Mouse (Mus musculus) gastrocnemius, postnatal 36 days (tissue): Measurements from ENCODE around the gene Nipa2. TPM values are rescaled to one million over a fixed set of nuclear protein-coding genes. Genes with fewer than 3 reads are reported as not detected.
"Not testable (repeated sequence)": the region's sequence is repeated elsewhere in the genome, so short reads cannot be mapped to it uniquely, and the experiment has no call there.

Source experiments
- DNase-seq, 2 experiments: peaks; one replicate each; pipeline ENCODE4 v3.0.0; 2022
- intact Hi-C: fragments of 180-260 bp; cut with DNase I; formaldehyde crosslinking; loops from one replicate; pipeline ENCODE4 v1.15.1; 2025
- total RNA-seq, 2 experiments: library from RNA; stranded (reverse); gene quantifications; 2 replicates each; pipeline ENCODE4 v1.2.3; 2021

The Nipa2 gene
- total RNA-seq, 2 experiments from 2014 or later: 31.2 to 32.2 TPM

- no peak for DNase-seq
- intact Hi-C loops: no loop called here
Measured at GRCm38 (mm10) chr7:55957178-55957577, 5.1 kb downstream of the Nipa2 start.

DNA sequence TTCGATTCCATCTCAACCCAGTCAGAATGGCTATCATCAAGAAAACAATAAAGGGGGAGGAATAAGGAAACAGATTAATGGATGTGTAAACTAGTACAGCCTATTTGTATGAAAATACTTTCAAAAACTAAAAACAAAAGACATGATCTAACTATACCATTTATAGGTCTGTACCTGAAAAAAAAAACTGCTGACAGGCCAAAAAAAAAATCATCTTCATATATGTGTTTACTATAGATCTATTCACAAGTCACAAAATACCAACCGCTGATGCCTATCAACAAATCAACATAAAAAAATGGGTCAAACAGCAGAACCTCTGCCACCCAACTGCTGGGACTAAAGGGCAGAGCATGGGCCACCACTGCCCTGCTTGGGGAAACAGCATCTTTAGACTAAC, 6.2 kb downstream of the Nipa2 start:
- intact Hi-C loops: no loop called here
- no peak for DNase-seq

GRCm38 (mm10) chr7:55938341-55938740, 23.9 kb downstream of the Nipa2 start:
- DNase-seq: no peak
- intact Hi-C loops: loop anchor here (10.0 kb wide), 1 partner anchor 276 kb away; no protein-coding TSS in a partner anchor

GRCm38 (mm10) chr7:55935025-55935424, 27.3 kb downstream of the Nipa2 start:
- no peak for DNase-seq
- intact Hi-C loops: loop anchor here (10.0 kb wide), 1 partner anchor 280 kb away; no protein-coding TSS in a partner anchor

GRCm38 (mm10) chr7:55928649-55929048, 33.6 kb downstream of the Nipa2 start:
- intact Hi-C loops: no loop called here

DNA sequence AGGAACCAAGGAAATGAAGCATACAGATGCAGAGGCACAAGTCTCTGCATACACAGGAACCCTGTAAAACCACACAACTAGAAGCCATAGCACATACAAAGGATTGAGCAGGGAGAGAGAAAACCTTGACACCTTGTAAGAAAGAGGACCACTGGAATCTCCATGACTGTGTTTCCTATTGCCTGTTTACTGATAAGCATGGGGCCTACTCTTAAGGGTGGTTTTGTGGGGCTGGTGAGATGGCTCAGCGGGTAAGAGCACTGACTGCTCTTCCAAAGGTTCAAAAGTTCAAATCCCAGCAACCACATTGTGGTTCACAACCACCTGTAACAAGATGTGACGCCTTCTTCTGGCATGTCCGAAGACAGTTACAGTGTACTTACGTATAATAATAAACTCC, 35.0 kb downstream of the Nipa2 start:
- no peak for DNase-seq
- intact Hi-C loops: no loop called here

More at GRCm38 (mm10) chr7:55928649-55929048, 33.6 kb downstream of the Nipa2 start:
- DNase-seq: no peak

DNA sequence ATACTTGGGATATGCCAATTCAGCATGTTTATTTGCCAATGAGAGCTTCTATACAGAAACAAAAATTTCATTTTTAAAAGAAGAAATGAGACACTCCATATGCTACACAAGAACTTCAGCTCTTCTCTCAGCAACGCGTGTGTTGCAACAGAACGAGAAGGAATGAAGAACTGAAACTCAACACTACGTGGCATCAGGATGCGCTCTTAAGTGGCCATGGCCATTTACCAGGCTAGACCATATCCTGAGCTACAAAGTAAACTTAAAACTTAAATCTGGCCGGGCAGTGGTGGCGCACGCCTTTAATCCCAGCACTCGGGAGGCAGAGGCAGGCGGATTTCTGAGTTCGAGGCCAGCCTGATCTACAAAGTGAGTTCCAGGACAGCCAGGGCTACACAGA, 43.9 kb downstream of the Nipa2 start:
- DNase-seq, intact Hi-C loops: not testable (repeated sequence)

GRCm38 (mm10) chr7:55912118-55912517, 50.2 kb downstream of the Nipa2 start:
- intact Hi-C loops: no loop called here
- no peak for DNase-seq

- no peak for DNase-seq
- intact Hi-C loops: no loop called here
Measured at GRCm38 (mm10) chr7:55911371-55911770, 50.9 kb downstream of the Nipa2 start.

DNA sequence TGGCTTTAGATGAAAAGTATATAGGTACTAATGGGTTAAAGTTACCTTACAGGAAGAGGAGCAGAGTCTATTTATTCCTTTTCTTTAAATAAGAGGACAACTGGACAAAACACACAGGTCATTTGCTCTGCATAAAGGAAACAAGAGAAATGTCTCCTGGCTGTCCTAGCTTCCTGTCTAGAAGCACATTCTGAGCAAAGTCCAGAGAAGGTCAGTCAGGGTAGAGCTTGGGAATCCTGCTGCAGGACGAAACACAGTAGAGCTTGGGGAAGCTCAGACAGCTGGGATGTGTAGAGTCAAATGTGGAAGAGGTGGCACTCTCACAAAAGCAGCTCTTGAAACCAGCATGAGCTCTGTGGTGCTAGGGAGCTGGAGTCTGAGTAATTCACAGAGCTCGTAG, 51.9 kb downstream of the Nipa2 start:
- intact Hi-C loops: no loop called here
- no peak for DNase-seq

GRCm38 (mm10) chr7:55909519-55909918, 52.8 kb downstream of the Nipa2 start:
- intact Hi-C loops: loop anchor here (10.0 kb wide), 1 partner anchor 105 kb away; no protein-coding TSS in a partner anchor
- DNase-seq: no peak

- no peak for DNase-seq
- intact Hi-C loops: loop anchor here (10.0 kb wide), 1 partner anchor 101 kb away; no protein-coding TSS in a partner anchor
Measured at GRCm38 (mm10) chr7:55905449-55905848, 56.8 kb downstream of the Nipa2 start.

DNA sequence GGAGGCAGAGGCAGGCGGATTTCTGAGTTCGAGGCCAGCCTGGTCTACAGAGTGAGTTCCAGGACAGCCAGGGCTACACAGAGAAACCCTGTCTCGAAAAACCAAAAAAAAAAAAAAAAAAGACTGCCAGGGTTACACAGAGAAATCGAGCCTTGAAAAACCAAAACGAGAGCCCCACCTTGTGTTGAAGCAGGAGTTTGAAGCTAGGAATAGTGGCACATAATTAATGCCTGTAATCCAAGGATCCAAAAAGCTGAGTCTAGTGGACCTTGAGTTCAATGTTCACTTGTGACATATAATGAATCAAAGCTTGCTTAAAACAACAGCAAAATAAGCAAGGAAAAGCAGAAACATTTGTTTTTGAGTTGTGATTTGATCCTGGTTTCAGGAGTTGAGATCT, 58.5 kb downstream of the Nipa2 start:
- intact Hi-C loops: loop anchor here (10.0 kb wide), 1 partner anchor 99 kb away; no protein-coding TSS in a partner anchor
- DNase-seq: no peak

DNA sequence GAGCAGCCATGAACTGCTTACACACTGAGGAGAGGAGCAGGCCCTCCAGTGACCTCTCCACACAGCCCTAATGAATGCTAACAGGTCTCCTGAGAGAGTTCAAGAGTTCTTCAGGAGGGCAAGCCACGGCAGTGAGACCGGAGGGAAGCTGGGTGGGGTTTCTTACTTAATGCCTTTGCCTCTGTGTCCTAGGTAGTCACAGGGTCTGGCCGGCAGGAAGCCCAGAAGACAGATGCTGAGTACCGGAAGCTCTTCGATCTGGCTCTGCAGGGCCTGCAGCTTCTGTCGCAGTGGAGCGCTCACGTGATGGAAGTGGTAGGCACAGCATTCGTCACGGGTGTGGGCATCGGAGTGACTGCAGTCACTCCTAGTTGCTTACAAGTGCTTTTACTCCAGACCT, 70.5 kb downstream of the Nipa2 start:
- no peak for DNase-seq
- intact Hi-C loops: no loop called here

DNA sequence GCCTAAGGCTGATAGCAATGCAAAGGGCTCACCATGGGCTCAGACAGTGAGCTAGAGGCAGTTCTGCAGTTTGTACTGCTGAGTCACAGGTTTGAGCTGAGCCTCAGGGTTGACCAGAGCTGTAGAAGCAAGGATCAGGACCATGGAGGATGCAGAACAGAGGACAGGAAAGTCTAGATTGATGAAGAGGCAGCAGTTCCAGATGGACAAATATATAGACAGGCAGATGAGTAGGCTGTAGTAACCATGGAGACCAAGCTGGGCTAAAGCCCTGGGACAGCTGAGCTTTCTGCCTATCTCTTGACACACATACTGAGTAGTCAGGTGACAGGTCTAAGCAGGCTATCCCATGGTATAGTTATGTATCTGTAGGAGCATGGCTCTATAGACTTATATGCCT, 71.5 kb downstream of the Nipa2 start:
- no peak for DNase-seq
- intact Hi-C loops: no loop called here

DNA sequence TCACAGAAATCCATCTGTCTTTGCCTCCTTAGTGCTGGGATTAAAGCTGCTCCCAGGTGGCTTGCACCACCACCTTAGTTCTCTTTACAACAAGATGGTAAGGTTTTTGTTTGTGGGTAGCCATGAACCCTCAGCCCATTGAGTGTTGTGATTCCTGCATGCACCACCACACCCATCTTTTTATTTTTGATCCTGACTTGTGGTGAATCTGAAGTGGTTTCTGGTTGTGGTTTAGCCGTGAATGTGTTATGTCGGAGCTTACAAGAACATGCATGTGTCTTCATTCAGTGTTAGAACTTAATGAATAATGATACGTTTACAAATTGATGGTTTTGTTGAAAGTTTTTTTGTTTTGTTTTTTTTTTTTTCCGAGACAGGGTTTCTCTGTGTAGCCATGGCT, 72.3 kb downstream of the Nipa2 start:
- DNase-seq: no peak
- intact Hi-C loops: no loop called here

- DNase-seq: no peak
- intact Hi-C loops: no loop called here
Measured at GRCm38 (mm10) chr7:55888603-55889002, 73.7 kb downstream of the Nipa2 start.

Other genes starting within 250 kb of the Nipa2 start
- gene Siglech, start 194.3 kb downstream of the Nipa2 start, total RNA-seq: under 1 TPM; 0.10 to 0.13 TPM
- 1 to 10 TPM; 7.7 to 8.2 TPM for gene Tubgcp5, start 168.3 kb downstream of the Nipa2 start, total RNA-seq
- 10 to 100 TPM; 19.7 to 21.4 TPM for gene Cyfip1, start 120.7 kb downstream of the Nipa2 start, total RNA-seq
- 1 to 10 TPM; 2.1 to 2.5 TPM for gene Nipa1, start 57.5 kb upstream of the Nipa2 start, total RNA-seq
- gene Herc2, start 87.7 kb upstream of the Nipa2 start, total RNA-seq: 10 to 100 TPM; 38.2 to 48.0 TPM